Mouse (Mus musculus) urinary bladder, postnatal 14 days (tissue): ENCODE measurements at regions not wholly inside any gene's neighbourhood (a gene's known extent, or its start where the extent isn't known, plus 50 kb on each side); places are given as distances from the start of the nearest gene placed in this dataset.

ENCODE experiments used
- DNase-seq: peaks from one replicate; pipeline ENCODE4 v3.0.0; 2021; ENCODE audit warnings: low spot score

GRCm38 (mm10) chr13:107389535-107390150 lies 367.7 kb upstream of the Kif2a start:
- DNase-seq: no peak

DNA sequence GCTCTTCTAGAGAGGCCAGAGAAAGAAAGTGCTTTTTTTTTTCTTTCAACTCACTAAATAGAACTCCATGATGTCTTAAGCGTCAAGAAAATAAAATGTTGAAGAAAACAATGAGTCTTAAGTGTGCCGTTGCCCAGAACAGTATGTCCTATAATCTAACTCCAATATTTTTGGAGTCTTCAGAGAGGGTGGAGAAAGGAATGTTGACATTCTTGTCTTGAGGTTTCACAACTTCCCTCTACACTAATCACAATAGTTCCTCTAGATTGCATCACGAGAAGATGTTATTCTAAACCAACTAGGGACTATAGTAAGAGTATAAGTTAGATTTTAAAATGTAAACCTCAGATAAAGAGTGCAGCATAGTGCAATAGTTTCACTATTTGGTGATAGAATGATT lies 367.1 kb upstream of the Kif2a start:
- DNase-seq: no peak

DNA sequence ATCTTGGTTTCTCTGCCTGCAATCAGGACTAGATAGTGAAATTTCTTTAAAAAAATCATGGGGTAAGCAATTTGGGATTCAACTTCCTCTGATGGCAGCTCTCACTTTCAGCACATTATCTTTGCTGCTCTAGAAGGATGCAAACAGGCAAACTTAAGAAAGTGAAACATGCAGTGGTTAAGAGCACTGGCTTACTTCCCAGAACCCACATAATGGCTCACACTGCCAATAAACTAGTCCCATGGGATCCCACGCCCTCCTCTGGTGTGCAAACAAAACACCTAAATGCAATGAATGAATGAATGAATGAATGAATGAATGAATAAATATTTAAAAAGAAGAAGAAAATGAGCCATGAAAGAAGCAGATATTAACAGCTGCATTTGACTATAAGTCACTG lies 356.1 kb upstream of the Kif2a start:
- no peak for DNase-seq

GRCm38 (mm10) chr13:107372666-107373065 lies 350.7 kb upstream of the Kif2a start:
- no peak for DNase-seq

DNA sequence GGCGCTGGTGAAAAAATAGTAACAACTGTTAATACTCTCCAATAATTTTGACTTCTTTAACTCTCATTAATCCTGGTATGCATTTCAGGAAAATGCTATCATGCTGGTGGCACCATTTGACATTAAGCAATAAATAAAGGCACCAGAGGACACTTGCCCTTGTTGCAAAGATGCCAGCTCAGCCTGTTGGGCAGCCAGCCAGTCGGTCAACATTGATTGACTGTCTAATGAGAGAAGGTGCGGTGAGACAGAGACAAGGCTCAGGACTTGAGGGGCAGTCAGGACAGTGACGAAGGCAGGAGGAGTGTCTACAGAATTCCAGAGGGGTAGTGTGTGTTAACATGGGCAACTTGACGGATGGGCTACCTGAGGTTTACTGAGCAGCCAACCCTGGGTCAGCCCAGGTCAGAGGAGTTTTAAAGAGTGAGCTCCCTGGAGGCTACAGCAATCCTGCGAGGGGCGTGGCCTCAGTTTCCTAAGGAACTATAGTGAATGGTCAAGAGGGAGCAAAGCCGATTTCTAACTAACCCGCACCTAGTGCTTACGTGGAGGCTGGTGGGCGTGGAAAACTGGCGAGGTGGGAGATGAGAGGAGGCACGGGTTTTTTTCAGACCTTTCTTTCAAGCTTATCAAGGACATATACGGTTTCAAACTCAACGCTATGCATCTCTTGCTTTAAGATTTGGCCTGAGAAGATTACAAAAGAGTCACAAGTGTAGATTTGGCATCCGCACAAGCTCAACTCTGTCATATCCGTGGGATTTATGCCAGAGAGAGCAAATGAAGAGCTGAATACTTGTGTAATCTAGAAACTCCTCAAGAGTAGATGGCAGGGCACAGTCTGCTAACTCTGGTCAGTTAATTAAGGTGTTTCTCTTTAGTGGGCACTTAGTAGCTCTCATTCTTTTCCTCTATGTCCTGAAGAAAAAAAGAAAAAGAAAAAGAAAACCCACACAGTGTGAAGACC lies 350.0 kb upstream of the Kif2a start:
- peak; percentile 41 for DNase-seq

- no peak for DNase-seq
Observed at GRCm38 (mm10) chr13:107367639-107368038, 345.7 kb upstream of the Kif2a start.

DNA sequence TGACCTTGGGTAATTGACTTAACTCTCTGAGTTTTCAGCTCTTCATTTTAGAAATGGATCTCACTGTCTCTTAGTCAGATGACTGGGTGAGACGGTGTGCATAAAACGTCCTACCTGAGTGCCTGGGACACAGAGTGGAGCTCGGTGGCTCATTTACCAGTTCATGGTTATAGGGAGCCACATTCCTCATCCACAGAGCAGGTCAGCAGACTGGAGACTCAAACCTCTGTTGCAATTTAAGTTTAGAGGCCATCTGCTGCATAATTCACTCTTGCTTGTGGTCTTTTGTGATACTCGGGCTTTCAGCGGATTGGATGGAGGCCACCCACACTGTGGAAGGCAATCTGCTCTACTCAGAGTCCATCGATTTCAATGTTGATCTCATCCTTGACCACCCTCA lies 343.8 kb upstream of the Kif2a start:
- DNase-seq: no peak

DNA sequence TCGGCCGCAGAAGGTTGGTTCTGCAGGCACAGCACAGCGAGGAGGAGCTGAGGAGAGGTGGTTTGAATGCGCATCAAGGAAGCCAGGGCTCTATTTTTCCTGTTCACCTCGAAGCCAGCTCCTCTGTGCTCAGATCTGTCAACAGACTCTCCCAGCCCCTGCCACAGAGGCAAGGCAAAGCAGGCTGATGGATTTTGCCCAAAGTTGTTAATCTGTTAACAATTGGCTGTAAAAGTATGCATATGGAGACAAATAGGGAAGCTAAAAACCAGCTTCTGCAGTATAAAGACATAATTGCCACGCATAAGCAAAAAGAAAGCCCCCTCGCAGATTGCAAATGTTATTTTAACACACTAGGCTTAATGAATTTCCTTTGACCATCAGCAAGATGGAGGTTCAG lies 343.3 kb upstream of the Kif2a start:
- DNase-seq: no peak

DNA sequence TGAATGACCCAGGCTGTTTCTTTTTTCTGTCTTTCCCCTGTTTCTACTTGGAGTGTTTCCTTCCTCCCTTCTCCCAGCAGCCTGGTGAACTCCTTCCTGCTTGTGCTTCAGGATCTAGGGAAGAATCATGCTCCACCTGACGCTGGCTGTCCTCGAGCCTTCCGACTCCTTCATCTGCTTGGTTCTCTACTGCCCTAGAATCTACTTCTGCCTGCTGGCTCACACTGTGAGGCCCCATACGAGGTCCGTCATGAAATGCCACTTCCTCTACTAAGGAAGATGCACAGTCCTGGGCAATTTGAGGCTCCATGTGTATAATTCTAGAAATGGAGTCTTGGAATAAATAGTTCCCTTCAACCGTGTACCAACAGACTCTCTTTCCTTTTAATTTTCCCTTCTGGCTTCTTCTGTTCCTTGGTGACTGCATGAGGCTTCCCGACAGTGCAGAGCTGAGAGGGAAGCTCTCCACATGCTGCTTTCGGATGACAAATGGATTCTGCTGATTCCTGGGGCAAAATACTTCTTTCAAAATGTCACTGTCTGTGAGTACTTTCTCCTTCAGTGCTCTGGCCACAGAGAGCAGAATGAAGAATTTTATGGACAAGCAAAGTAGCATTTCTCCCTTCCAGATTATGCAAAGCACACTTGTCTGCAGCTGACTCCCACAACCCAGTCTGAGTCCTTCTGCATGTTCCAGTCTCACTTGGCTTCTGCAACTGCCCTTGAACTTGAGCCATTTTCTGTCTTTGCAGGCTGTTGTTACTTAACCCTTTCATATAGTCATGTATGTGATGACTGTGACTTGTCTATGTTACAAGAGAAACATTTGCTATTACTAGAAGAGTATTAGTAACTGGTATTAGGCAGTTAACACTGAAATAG lies 341.1 kb upstream of the Kif2a start:
- DNase-seq: peak; percentile 14

DNA sequence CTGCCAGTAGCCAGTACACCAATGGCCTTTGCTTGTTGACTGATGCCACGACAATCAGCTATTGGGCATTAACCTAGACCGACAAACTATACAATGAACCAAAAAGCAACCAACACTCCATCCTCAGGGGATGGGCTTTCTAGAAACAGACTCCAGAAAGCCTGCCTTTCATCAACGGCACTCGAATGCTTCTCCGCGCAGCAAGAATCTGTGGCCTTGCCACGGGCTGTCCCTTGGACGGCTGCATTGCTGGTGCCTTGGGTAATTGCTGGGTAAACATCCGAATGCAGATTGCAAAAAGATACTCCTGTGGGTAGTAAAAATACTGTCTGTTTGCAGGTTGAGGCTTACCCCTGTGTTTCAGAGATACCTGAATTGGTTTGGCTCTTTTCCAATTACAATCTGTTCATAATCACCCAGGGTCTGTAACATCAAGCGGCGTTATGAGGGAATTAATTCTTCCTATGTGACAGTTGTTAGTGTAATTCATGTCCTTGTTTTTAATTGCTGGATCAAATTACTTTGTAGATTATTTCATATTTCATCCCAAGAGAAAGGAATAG lies 319.0 kb upstream of the Kif2a start:
- no peak for DNase-seq

DNA sequence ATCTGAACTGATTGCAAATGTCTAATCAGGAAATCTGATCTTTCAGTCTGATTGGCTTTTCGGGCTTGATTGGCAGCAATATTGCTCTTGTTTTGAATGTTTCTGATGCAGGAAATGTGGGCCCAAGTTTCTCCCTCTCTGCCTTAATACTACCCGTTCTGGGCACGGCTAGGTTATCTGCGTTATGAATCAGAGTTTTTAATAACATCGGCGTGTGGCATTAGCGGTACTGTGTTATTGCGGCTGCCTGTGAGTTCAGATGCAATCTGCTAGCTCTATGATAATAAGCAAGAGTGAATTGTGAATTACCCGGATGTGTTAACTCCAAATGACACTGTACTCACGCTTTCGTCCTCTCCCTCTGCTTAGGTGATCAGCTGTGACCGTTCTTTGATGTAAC lies 316.2 kb upstream of the Kif2a start:
- DNase-seq: no peak

DNA sequence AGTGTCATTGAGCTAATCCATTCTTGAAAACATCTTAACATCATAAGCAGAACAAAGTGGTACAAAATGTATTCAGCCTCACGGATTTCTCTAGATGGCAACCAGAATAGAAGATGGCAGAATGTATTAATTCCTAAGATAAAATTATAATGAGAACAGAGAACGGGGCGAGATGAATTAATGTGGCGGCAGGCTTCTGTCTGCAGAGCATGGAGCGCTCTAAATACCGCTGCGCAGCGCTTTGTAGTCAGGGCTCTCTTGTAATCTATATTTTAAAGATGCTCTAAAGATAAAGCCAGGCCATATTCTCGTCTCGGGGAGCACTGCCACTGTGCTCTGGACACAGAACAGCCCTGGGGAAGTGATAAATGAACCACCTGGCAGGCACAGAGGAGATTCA lies 315.2 kb upstream of the Kif2a start:
- no peak for DNase-seq

DNA sequence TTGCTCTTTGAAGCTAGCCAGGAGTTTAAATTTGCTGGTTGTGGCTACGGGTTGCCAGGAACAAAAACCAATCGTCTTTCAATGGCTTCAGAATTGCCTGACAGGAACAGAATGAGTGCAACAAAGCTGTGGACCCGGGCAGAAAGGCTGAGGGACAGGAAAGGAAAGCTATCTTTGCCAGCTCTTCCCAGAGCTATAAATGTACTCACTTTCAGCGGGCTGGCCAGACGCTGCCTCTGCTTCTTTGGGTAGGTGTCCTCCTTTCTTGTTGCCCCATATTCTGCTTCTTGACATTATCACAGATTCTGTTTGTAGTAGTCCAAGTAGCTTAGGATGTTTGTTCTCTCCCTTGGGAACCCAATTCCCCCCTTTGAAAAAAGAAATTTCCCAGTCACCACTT lies 307.4 kb upstream of the Kif2a start:
- DNase-seq: no peak

DNA sequence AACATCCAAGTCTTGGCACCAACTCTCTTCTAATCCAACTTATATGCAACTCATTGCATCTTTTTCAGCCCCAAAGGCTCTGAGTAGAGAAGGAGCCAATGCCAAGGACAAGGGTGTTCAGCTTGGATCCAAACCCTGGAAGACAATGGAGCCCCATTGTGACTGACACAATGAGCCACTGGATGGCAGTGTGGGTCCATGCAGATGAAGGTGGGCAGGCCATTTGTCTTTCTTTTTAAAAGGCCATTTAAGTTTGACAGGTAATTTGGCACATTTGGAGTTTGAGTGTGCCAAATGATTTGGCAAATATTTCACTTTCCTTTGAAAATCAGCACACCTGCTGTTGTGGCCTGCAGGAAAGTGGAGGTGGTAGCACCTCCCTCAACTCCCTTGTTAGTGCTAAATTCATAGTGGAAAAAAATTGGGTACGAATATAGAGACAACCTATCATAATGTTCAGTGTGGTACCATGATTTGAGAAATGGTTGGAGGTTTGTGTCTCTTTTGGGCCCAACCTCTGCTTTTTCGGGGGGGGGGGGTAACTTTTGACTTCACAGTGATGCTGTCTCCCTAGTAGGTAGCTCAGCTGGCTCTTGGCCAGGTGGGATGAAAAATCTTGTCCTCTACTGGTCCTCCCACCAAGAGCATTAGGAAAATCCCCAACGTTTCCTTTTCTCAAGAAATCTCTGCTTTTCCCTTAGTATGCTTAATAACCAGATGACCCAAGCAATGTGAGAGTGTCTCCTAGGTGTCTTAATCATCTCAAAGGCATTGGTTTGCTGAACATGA lies 304.0 kb upstream of the Kif2a start:
- peak; percentile 62 for DNase-seq

DNA sequence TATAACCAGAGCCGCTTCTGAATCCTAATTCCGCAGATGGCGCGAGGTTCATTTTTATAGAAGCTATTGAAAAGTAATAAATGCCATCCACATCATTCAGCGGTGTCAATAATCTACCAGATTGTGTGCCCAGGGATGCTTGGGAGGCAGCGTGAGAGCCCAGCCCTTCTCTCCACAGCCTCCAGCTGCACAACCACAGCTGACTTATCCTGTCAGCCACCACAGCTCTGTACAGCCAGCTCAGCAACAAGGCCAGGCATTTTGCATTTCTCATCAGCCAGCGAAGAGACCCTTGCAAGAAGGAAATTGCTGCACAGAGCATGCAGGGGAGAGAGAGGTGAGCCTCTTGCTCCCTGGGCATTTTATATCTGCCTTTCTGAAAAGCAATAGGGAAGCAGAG lies 292.8 kb upstream of the Kif2a start:
- DNase-seq: no peak

- no peak for DNase-seq
Observed at GRCm38 (mm10) chr13:107308958-107309639, 287.2 kb upstream of the Kif2a start.

DNA sequence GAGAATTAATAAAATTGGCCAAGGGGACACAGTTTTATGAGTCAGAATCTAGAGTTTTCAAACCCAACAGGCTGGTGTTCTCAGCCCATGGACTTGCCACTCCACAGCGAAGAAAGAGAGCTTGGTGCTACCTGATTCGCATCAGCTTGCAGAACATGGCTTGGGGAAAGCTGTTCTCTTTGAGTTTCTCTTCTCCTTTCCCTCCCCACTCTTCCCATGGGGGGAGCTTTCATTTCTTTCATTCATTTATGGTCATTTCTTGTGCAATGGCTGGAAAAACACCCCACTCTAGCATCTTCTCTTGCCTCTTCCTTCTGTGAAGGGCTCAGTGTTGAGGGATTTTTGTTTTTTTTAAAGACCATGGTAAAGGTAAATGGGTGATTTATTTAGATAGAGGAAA lies 286.5 kb upstream of the Kif2a start:
- DNase-seq: no peak

DNA sequence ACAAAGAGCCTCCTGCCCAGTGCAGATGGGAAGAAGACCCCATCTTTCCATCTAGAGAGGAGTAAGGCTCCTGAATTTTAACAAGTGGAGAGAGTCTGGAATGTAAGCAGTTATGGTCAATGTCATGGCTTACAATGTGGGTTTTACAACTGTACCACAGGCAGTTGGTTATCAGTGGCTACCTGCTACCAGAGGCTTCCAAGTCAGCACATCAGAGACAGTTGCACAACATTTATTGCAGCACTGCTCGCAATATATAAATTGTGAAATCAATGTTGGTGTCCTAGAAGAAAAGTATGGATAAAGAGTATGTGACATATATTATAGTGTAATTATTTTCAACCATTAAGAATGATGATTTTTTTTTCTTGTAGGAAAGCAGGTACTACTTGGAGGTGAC lies 285.0 kb upstream of the Kif2a start:
- no peak for DNase-seq

- no peak for DNase-seq
Observed at GRCm38 (mm10) chr13:107306232-107306631, 284.3 kb upstream of the Kif2a start.

- no peak for DNase-seq
Observed at GRCm38 (mm10) chr13:107305738-107306137, 283.8 kb upstream of the Kif2a start.

- no peak for DNase-seq
Observed at GRCm38 (mm10) chr13:107303878-107304277, 282.0 kb upstream of the Kif2a start.
